Mouse (Mus musculus) kidney, postnatal 0 days (tissue): Measurements from ENCODE around the gene Pdcd6ip. TPM values are rescaled to one million over a fixed set of nuclear protein-coding genes. Genes with fewer than 3 reads are reported as not detected.

Experiments
- ATAC-seq: fragments of 200-750 bp; cut with Nextera tagmentation; replicated peaks from 2 replicates; pipeline ENCODE4 v1.8.0; 2017; ENCODE audit warnings: low read depth, moderate number of reproducible peaks, moderate TSS enrichment, moderate library complexity; ENCODE audit not compliant: low FRiP score
- DNase-seq: peaks from one replicate; pipeline ENCODE4 v3.0.0-alpha.2; 2016; ENCODE audit warnings: low spot score
- H3K27ac ChIP-seq: fragments of 300-500 bp; sonication (generic); 2 replicates; pipeline ENCODE4 v1.5.1; 2014; ENCODE audit warnings: mild to moderate bottlenecking
- H3K27me3 ChIP-seq: fragments of 300-500 bp; sonication (generic); 2 replicates; pipeline ENCODE4 v1.6.1; 2014; ENCODE audit warnings: low read length, mixed read lengths; ENCODE audit not compliant: insufficient read depth
- H3K36me3 ChIP-seq: fragments of 300-500 bp; sonication (generic); 2 replicates; pipeline ENCODE4 v1.6.1; 2014; ENCODE audit warnings: low read length, mixed read lengths; ENCODE audit not compliant: insufficient read depth
- H3K4me1 ChIP-seq: fragments of 300-500 bp; sonication (generic); replicated peaks from 2 replicates; pipeline ENCODE4 v1.6.1; 2014; ENCODE audit warnings: antibody characterized with exemption, low read length, mixed read lengths; ENCODE audit not compliant: insufficient read depth
- H3K4me2 ChIP-seq: fragments of 300-500 bp; sonication (generic); 2 replicates; pipeline ENCODE4 v1.6.1; 2014; ENCODE audit warnings: mild to moderate bottlenecking, low read length, moderate library complexity, mixed read lengths
- H3K4me3 ChIP-seq: fragments of 300-500 bp; sonication (generic); replicated peaks from 2 replicates; pipeline ENCODE4 v1.5.1; 2014; ENCODE audit warnings: low read depth, low read length
- H3K9ac ChIP-seq: fragments of 300-500 bp; sonication (generic); 2 replicates; pipeline ENCODE4 v1.6.1; 2014; ENCODE audit warnings: low read depth, low read length
- H3K9me3 ChIP-seq: fragments of 300-500 bp; sonication (generic); replicated peaks from 2 replicates; pipeline ENCODE4 v1.6.1; 2016; ENCODE audit warnings: low read length, inconsistent platforms, mixed read lengths
- CTCF ChIP-seq: IDR thresholded peaks from 2 replicates; pipeline ENCODE4 v1.5.1; 2016; ENCODE audit warnings: antibody characterized with exemption, low read depth, mild to moderate bottlenecking, moderate library complexity
- WGBS: fragments of 180-500 bp; shearing (Covaris S2); extraction: QIAGEN DNeasy Blood & Tissue Kit; methylation state at CpG from one replicate; pipeline ENCODE4 v1.1.7; 2014; 5-methylcytosine and 5-hydroxymethylcytosine counted together
- polyA plus RNA-seq: library from polyadenylated mRNA; unstranded; fragments of >200 nt; fragmentation: Nextera tagmentation; extraction: Ambion mirVana; gene quantifications from 2 replicates; pipeline ENCODE4 v1.2.1, GENCODE M21; 2015

Gene Pdcd6ip
- polyA plus RNA-seq, 1 experiment from 2014 or later, result 69.1 TPM

DNA sequence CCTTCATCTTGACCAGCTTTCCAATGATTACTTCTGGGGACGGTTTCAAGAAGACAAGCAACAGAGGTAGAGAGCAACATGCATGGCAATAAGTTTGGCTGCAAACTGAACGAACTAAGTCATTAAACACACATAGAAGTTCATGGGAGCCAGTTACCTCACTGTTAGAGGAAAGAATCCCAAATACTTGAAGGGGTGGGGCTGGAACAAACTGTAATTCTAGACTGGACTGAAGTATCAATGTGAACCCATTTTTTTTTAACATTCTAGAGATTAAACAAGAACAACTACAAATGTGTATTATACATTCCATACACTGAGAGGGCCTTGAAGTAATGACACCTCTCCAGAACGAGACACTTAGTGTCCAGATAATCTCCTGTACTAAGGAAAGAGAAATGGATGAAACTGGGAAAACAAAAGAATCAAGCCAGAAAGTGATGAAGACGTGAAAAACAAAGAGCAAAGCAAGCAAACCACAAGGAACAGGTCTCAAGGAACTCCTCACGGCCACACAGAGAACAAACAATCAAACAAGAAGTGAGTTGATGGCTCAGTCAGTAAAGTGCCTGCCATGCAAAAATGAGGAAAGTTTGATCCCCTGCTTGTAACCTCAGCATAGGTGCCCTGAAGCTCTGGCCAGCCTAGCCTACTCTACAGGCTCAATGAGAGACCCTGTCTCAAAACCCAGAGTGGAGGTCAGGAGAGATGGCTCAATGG, 6.5 kb downstream of the Pdcd6ip start:
- no peak for TF ChIP-seq CTCF
- Histone ChIP-seq H3K27me3 (no peaks in the 10 kb centered on the region), H3K4me2 (no peak overlapping the region), H3K9me3 (no peaks in the 10 kb centered on the region), H3K9ac (no peak overlapping the region), H3K36me3 (no peaks in the 10 kb centered on the region), H3K27ac (no peak overlapping the region), H3K4me3 (no peak overlapping the region), H3K4me1 (peaks cover 10% of the 10 kb centered on the region)
- ATAC-seq (no peak), DNase-seq (no peak)
- WGBS, result 80% methylated on average over 5 of the region's 5 CpGs

DNA sequence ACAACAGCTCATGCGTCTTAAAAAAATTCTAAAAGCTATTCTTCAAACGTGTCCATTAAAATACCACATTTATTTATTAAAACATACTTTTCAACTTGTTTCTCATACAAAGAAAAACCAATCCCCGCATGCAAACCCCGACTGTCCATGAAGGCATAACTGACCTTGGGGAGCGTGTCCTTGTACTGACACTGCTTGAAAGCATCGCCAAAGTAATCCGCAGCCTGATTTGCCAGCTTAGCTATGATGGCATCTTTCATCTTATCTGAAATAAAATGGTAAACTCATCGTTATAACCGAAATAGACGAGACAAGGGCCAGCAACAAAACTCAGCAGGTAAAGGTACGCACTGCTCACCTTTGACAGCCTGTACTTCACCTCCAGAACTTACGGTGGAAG, 20.6 kb downstream of the Pdcd6ip start:
- no peak overlapping the region for H3K4me3 ChIP-seq
- 97% methylated on average over 12 of the region's 12 CpGs for WGBS
- no peak overlapping the region for H3K9ac ChIP-seq
- no peaks in the 10 kb centered on the region for H3K9me3 ChIP-seq
- ATAC-seq, result no peak
- DNase-seq, result no peak
- H3K4me2 ChIP-seq, result no peak overlapping the region
- peaks cover 36% of the 10 kb centered on the region for H3K36me3 ChIP-seq
- no peaks in the 10 kb centered on the region for H3K27me3 ChIP-seq
- no peak for TF ChIP-seq CTCF
- H3K27ac ChIP-seq, result no peak overlapping the region
- H3K4me1 ChIP-seq, result no peaks in the 10 kb centered on the region

- DNase-seq, result no peak
- Histone ChIP-seq H3K9me3 (no peaks in the 10 kb centered on the region), H3K27me3 (no peaks in the 10 kb centered on the region), H3K4me2 (no peak overlapping the region), H3K36me3 (peaks cover 49% of the 10 kb centered on the region), H3K27ac (no peak overlapping the region), H3K4me3 (no peak overlapping the region), H3K4me1 (no peaks in the 10 kb centered on the region), H3K9ac (no peak overlapping the region)
- no peak for ATAC-seq
- WGBS, result 93% methylated on average over 6 of the region's 6 CpGs
- TF ChIP-seq CTCF, result no peak
Observed at GRCm38 (mm10) chr9:113673721-113674120, 34.3 kb downstream of the Pdcd6ip start.

DNA sequence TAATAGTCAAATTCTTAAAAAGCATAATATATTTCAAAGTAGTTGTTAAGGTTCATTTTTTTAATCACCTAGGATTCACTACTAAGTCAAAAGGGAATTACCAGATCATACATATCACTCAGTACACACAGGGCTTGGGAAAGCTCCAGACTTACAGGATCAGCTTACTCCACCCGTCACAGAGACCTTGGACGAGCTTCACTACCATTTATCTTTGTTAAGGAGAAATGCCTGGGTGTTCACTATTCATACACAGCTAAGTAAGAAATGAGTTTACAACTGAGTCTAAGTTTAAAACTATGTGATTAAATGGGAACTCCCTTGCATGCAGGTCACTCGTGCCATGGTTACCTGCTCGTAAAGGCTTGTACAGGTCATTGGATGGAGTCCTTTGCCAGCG, 35.7 kb downstream of the Pdcd6ip start:
- H3K4me2 ChIP-seq, result no peak overlapping the region
- no peaks in the 10 kb centered on the region for H3K9me3 ChIP-seq
- no peak overlapping the region for H3K4me3 ChIP-seq
- no peak overlapping the region for H3K9ac ChIP-seq
- no peaks in the 10 kb centered on the region for H3K27me3 ChIP-seq
- H3K27ac ChIP-seq, result no peak overlapping the region
- peaks cover 49% of the 10 kb centered on the region for H3K36me3 ChIP-seq
- ATAC-seq, result no peak
- TF ChIP-seq CTCF, result no peak
- DNase-seq, result no peak
- 78% methylated on average over 5 of the region's 5 CpGs for WGBS
- H3K4me1 ChIP-seq, result no peaks in the 10 kb centered on the region

GRCm38 (mm10) chr9:113670857-113671106, 37.3 kb downstream of the Pdcd6ip start:
- Histone ChIP-seq H3K4me3 (no peak overlapping the region), H3K36me3 (peaks cover 59% of the 10 kb centered on the region), H3K27me3 (no peaks in the 10 kb centered on the region), H3K27ac (no peak overlapping the region), H3K9me3 (no peaks in the 10 kb centered on the region), H3K9ac (no peak overlapping the region), H3K4me1 (no peaks in the 10 kb centered on the region), H3K4me2 (no peak overlapping the region)
- TF ChIP-seq CTCF, result no peak
- DNase-seq, result no peak
- 98% methylated on average over 1 of the region's 1 CpGs for WGBS
- ATAC-seq, result no peak

DNA sequence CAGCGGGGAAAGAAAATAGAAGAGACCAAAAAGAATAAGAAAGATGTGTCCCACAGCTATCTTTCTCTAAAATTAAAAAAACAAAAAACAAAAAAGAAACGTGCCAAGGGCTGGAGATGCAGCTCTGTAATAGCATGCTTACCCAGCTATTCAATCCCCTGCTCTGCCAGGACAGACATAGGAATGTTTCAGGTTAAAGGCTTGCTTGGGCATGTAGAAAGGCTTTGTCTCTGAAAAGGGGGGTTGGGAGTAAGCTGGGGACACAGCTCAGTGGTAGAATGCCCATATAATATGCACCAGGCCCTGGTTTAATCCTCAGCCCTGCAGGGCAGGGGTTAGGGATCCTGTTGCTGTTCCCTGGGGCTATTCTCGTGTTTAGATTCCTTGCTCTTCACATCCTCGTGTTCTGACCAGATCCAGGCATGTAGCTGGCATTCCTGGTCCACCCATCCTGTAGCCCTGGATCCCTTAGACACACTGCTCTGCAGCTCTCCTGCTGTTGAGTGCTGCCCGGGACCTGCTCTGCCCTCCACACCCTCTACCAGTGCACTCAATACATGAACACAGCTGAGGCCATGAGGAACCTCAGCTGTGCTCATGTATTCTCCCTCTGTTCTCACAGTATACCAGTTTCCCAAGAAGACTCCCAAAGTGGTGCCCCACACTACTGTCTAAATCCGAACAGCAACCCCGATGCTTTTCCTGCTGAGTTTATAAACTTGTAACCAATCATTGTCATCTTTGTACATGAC, 37.8 kb downstream of the Pdcd6ip start:
- 86% methylated on average over 7 of the region's 7 CpGs for WGBS
- H3K4me1 ChIP-seq, result no peaks in the 10 kb centered on the region
- peaks cover 62% of the 10 kb centered on the region for H3K36me3 ChIP-seq
- no peaks in the 10 kb centered on the region for H3K9me3 ChIP-seq
- no peak overlapping the region for H3K9ac ChIP-seq
- ATAC-seq (no peak), DNase-seq (no peak)
- no peak overlapping the region for H3K27ac ChIP-seq
- H3K4me2 ChIP-seq, result no peak overlapping the region
- H3K27me3 ChIP-seq, result no peaks in the 10 kb centered on the region
- no peak overlapping the region for H3K4me3 ChIP-seq
- TF ChIP-seq CTCF, result no peak

- Histone ChIP-seq H3K27ac (no peak overlapping the region), H3K4me3 (no peak overlapping the region), H3K36me3 (peaks cover 54% of the 10 kb centered on the region), H3K4me1 (no peaks in the 10 kb centered on the region), H3K27me3 (no peaks in the 10 kb centered on the region), H3K9ac (no peak overlapping the region), H3K9me3 (no peaks in the 10 kb centered on the region), H3K4me2 (no peak overlapping the region)
- DNase-seq, result peak; percentile 4
- ATAC-seq, result no peak
- no peak for TF ChIP-seq CTCF
- 41% methylated on average over 4 of the region's 4 CpGs for WGBS
Observed at GRCm38 (mm10) chr9:113663476-113663875, 44.6 kb downstream of the Pdcd6ip start.
